Mouse (Mus musculus) spleen, adult 2 months (tissue): Measurements from ENCODE around the gene Jag1. TPM values are rescaled to one million over a fixed set of nuclear protein-coding genes. Genes with fewer than 3 reads are reported as not detected.

Experiments
- DNase-seq, 2 experiments: peaks; one replicate each; pipeline versions ENCODE4 v3.0.0 to v3.0.0-alpha.2; 2012 to 2021; ENCODE audit warnings: low spot score in 2 of 2, low read depth in 1 of 2
- H3K27ac ChIP-seq: fragments of 200-500 bp; 2 replicates; pipeline ENCODE4 v1.5.1; 2012; ENCODE audit warnings: low read length, inconsistent platforms; ENCODE audit not compliant: insufficient read depth
- H3K27me3 ChIP-seq: fragments of 200-500 bp; 2 replicates; pipeline ENCODE4 v1.6.1; 2012; ENCODE audit warnings: mild to moderate bottlenecking, moderate library complexity, low read length, inconsistent platforms; ENCODE audit not compliant: control insufficient read depth, insufficient read depth
- H3K36me3 ChIP-seq: fragments of 200-500 bp; 2 replicates; pipeline ENCODE4 v1.6.1; 2012; ENCODE audit warnings: mild to moderate bottlenecking, low read length, inconsistent platforms; ENCODE audit not compliant: control insufficient read depth, insufficient read depth
- H3K4me1 ChIP-seq: fragments of 200-500 bp; 2 replicates; pipeline ENCODE4 v1.6.1; 2011; ENCODE audit warnings: inconsistent platforms; ENCODE audit not compliant: control insufficient read depth, insufficient read depth, insufficient read length
- H3K4me3 ChIP-seq: fragments of 200-500 bp; 2 replicates; pipeline ENCODE4 v1.5.1; 2011; ENCODE audit warnings: mild to moderate bottlenecking, inconsistent platforms; ENCODE audit not compliant: insufficient read depth, insufficient read length; ENCODE audit errors: extremely low read depth
- CTCF ChIP-seq: fragments of 200-500 bp; IDR thresholded peaks from 2 replicates; pipeline ENCODE4 v1.5.1; 2011; ENCODE audit warnings: mild to moderate bottlenecking, inconsistent platforms; ENCODE audit not compliant: insufficient read depth, insufficient read length, insufficient replicate concordance; ENCODE audit errors: extremely low read depth
- POLR2A ChIP-seq: fragments of 200-500 bp; IDR thresholded peaks from 2 replicates; pipeline ENCODE4 v1.6.1; 2011; ENCODE audit warnings: low read depth, low read length, inconsistent platforms
- WGBS: fragments of 180-500 bp; shearing (Covaris S2); methylation state at CpG from one replicate; pipeline ENCODE4 v1.1.7; 2018; 5-methylcytosine and 5-hydroxymethylcytosine counted together
- polyA plus RNA-seq: library from polyadenylated mRNA; depleted of rRNA; stranded (reverse); fragments of >200 nt; gene quantifications from 2 replicates; pipeline ENCODE4 v1.2.3, GENCODE M21; 2012

The Jag1 gene
- polyA plus RNA-seq, 1 experiment = 4.3 TPM

DNA sequence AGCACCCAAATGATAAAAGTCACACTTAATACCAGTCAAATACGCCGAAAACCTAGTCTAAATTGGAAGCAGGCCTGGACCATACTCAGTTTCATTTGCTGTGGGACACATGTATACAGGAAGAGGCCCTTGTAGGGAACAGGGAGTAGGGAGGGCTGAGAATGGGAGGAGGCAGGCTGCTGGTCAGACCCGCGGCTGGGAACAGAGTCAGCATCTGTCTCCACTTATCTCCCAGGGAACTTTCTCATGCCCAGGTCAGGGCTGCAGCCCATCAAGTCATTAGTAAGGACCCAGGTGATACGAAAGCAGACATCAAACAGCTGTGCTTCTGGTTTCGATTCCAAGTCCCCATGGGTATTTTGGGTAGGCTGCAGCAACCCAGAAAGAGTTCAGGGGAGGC is 28.7 kb downstream of the Jag1 start:
- Histone ChIP-seq H3K36me3 (no peaks in the 10 kb centered on the region), H3K27me3 (no peaks in the 10 kb centered on the region), H3K4me3 (no peak overlapping the region), H3K4me1 (no peaks in the 10 kb centered on the region), H3K27ac (no peak overlapping the region)
- no peak for DNase-seq
- 75% methylated on average over 6 of the region's 6 CpGs for WGBS
- no peak for TF ChIP-seq CTCF
- TF ChIP-seq POLR2A = no peak

- Histone ChIP-seq H3K27me3 (no peaks in the 10 kb centered on the region), H3K36me3 (no peaks in the 10 kb centered on the region), H3K27ac (no peak overlapping the region), H3K4me1 (no peaks in the 10 kb centered on the region), H3K4me3 (no peak overlapping the region)
- 90% methylated on average over 14 of the region's 14 CpGs for WGBS
- no peak for TF ChIP-seq CTCF
- TF ChIP-seq POLR2A = no peak
- no peak for DNase-seq
These were observed 29.6 kb downstream of the Jag1 start for GRCm38 (mm10) chr2:137086621-137087395.

- Histone ChIP-seq H3K36me3 (no peaks in the 10 kb centered on the region), H3K4me1 (no peaks in the 10 kb centered on the region), H3K27ac (no peak overlapping the region), H3K27me3 (no peaks in the 10 kb centered on the region), H3K4me3 (no peak overlapping the region)
- no peak for DNase-seq
- WGBS = 83% methylated on average over 8 of the region's 8 CpGs
- no peak for TF ChIP-seq POLR2A
These were observed 31.2 kb downstream of the Jag1 start for GRCm38 (mm10) chr2:137085257-137085656.

DNA sequence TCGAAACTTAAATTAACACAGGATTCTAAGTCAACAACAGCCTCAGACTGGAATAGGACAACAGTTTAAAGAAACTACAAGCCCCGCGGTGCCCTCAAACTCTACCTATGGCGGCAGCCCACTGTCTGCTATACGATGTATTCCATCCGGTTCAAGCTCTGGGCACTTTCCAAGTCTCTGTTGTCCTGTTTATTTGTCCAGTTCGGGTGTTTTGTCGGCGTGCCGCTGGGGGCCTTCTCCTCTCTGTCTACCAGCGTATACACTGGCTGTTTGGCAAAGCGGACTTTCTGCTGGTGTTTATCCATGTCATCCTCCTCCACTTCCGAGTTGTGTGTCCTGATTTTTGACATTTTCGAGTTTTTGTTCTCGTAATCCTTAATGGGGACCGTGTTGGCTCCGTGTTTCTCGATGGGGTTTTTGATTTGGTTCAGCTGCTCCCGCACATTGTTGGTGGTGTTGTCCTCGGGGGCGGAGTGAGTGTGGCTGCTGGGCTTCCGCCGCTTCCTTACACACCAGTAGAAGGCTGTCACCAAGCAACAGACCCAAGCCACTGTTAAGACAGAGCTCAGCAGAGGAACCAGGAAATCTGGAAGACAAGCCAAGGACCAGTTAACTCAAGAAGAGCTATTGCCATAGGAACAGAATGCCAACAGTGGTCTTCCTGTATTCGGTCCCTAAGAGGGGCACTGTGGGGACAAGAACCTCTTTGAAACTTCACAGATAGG is 33.4 kb downstream of the Jag1 start:
- 86% methylated on average over 24 of the region's 24 CpGs for WGBS
- H3K4me1 ChIP-seq = no peaks in the 10 kb centered on the region
- no peak for DNase-seq
- no peak for TF ChIP-seq CTCF
- TF ChIP-seq POLR2A = no peak
- peak overlapping the region; percentile 32; the same call in 1 of the 2 replicates for H3K27ac ChIP-seq
- H3K4me3 ChIP-seq = no peak overlapping the region
- no peaks in the 10 kb centered on the region for H3K36me3 ChIP-seq
- no peaks in the 10 kb centered on the region for H3K27me3 ChIP-seq

DNA sequence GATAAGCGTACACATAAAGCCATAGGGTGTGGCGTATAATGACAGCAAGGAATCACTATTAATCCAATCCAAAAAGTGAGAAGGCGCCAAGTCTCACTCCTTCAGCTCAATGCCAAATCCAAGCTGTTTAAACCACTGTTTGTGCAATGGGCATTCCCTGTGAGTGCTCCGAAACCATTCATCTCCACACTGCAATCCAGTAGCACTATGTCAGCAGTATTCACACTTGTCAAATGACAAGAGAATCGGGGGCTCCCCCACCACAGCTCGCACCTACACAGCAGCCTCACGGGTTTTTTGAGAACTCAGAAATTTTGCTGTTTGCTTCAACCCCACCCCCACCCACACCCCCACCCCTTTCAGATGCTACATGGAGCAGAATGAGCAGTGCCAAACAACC is 35.4 kb downstream of the Jag1 start:
- Histone ChIP-seq H3K27me3 (no peaks in the 10 kb centered on the region), H3K27ac (no peak overlapping the region), H3K4me3 (no peak overlapping the region), H3K4me1 (no peaks in the 10 kb centered on the region), H3K36me3 (no peaks in the 10 kb centered on the region)
- no peak for TF ChIP-seq CTCF
- TF ChIP-seq POLR2A = no peak
- 91% methylated on average over 7 of the region's 7 CpGs for WGBS
- DNase-seq = no peak

- Histone ChIP-seq H3K4me3 (no peak overlapping the region), H3K27ac (no peak overlapping the region), H3K27me3 (no peaks in the 10 kb centered on the region), H3K4me1 (no peaks in the 10 kb centered on the region), H3K36me3 (no peaks in the 10 kb centered on the region)
- no peak for DNase-seq
- TF ChIP-seq CTCF = no peak
- no peak for TF ChIP-seq POLR2A
- WGBS = 69% methylated on average over 6 of the region's 6 CpGs
These were observed 36.0 kb downstream of the Jag1 start for GRCm38 (mm10) chr2:137080468-137080867.

DNA sequence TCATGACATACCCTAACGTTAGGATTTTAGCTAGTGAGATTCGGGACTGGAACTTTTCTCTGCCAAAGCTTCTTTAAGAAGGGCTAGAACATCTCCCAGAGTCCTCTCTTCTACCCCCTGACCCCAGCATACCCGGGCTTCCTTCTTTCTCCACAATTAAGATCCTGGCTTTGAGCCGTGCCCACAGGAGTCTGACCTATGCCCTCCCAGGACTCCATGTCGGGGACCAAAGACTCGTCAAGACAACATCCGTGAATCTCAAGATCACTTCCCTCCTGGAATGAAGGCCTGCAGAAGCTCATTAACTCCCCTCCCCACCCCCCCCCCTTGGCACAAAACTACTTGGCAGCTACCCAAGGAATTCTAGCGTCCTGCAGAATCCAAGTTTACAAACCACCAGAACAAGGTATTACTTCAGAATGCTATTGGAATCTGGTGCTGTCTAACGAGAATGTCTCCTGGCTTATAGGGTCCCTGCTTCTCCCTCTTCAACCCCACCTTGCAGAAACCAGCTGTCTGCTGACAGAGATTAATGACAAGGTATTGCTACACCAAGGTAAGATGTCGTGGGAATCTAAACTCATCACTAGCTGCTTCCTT is 36.6 kb downstream of the Jag1 start:
- WGBS = 76% methylated on average over 10 of the region's 10 CpGs
- TF ChIP-seq POLR2A = no peak
- no peak for TF ChIP-seq CTCF
- no peak for DNase-seq

More for the DNA sequence above, 36.6 kb downstream of the Jag1 start:
- Histone ChIP-seq H3K27ac (no peak overlapping the region), H3K4me3 (no peak overlapping the region), H3K27me3 (no peaks in the 10 kb centered on the region), H3K4me1 (no peaks in the 10 kb centered on the region), H3K36me3 (no peaks in the 10 kb centered on the region)
